Mouse (Mus musculus): Measurements from ENCODE around the gene Lztr1. TPM values are rescaled to one million over a fixed set of nuclear protein-coding genes. Genes with fewer than 3 reads are reported as not detected.
A peak's percentile ranks its signal among the peaks of the same experiment; 100 is the strongest.

Lztr1 gene
- polyA plus RNA-seq, 1 experiment: 57.0 TPM

DNA sequence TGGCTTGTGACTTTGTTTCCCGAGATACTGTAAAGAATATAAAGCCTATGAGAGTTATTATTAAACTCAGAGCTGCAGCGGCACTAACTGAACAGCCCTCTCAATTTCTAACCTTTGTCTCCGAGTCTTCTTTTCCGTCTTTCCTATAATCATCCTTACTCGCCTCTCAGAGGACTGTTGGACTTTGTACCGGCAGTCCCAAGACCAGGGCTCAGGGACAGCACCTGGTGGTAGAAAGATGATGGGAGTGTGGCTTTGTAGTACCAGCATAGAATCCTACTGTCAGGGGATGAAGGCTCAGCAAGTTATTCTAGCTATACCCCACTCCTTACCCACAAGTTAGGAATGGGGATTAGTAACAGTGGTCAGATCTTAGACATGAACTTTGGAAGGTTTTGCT is 17.7 kb downstream of the Lztr1 start:
- no peak overlapping the region for H3K27ac ChIP-seq (ENCODE audit: insufficient read depth, low read depth, low read length)
- no peak overlapping the region for H3K4me3 ChIP-seq (ENCODE audit: insufficient read depth, low read length)
- no peak for TF ChIP-seq CTCF (IDR thresholded peaks at IDR 0.05; ENCODE audit: low read depth, low read length)
- no peak for TF ChIP-seq POLR2A (IDR thresholded peaks at IDR 0.05; ENCODE audit: borderline replicate concordance, low read depth, low read length)

DNA sequence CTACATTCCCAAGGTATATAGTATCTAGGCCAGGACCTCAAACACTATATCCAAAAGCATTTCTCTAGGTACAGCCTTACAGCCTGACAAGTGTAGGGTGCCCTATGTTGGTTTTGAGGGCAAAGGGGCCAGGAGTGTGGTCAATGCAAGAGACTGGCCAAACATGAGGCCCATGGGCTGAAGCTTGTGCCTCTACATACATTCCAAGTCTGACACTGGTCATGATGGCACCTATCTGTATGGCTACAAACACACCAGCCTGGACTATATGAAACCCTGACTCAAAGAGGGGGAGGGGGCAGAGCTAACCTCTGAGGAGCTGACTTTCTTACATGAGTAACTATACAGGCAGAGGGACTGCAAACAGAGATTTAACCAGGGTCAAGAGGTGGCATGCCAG is 19.1 kb downstream of the Lztr1 start:
- TF ChIP-seq CTCF (IDR thresholded peaks at IDR 0.05; ENCODE audit: low read depth, low read length) (no peak), POLR2A (IDR thresholded peaks at IDR 0.05; ENCODE audit: borderline replicate concordance, low read depth, low read length) (no peak)
- Histone ChIP-seq H3K4me1 (ENCODE audit: control insufficient read depth, insufficient read depth, low read length) (peaks cover 5% of the 10 kb centered on the region; the same call in 1 of the 2 replicates), H3K27ac (ENCODE audit: insufficient read depth, low read depth, low read length) (no peak overlapping the region), H3K4me3 (ENCODE audit: insufficient read depth, low read length) (no peak overlapping the region)

More for the DNA sequence above, 17.7 kb downstream of the Lztr1 start:
- H3K4me1 ChIP-seq (ENCODE audit: control insufficient read depth, insufficient read depth, low read length): no peaks in the 10 kb centered on the region

DNA sequence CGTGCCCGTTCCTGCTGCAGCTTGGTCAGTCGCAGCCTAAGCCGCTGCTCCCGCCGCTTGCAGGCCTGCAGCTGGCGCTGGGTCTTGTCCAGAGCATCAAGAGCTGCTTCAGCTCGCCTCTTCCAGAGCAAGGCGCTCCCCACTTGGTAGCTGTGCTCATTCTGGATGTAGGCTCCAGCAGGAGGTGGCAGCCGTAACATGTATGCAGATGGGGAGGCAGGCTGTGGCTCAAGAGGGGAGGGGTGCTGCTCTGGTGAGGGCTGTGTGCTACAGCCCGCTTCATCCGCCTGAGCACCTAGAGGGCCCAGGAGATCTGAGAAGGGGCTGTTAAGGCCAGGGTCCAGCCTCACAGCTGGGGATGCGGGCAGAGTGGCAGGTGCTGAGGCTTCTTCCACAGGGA is 19.8 kb downstream of the Lztr1 start:
- Histone ChIP-seq H3K27ac (ENCODE audit: insufficient read depth, low read depth, low read length) (no peak overlapping the region), H3K4me3 (ENCODE audit: insufficient read depth, low read length) (no peak overlapping the region), H3K4me1 (ENCODE audit: control insufficient read depth, insufficient read depth, low read length) (peaks cover 5% of the 10 kb centered on the region; the same call in 1 of the 2 replicates)
- TF ChIP-seq POLR2A (IDR thresholded peaks at IDR 0.05; ENCODE audit: borderline replicate concordance, low read depth, low read length) (no peak), CTCF (IDR thresholded peaks at IDR 0.05; ENCODE audit: low read depth, low read length) (no peak)

DNA sequence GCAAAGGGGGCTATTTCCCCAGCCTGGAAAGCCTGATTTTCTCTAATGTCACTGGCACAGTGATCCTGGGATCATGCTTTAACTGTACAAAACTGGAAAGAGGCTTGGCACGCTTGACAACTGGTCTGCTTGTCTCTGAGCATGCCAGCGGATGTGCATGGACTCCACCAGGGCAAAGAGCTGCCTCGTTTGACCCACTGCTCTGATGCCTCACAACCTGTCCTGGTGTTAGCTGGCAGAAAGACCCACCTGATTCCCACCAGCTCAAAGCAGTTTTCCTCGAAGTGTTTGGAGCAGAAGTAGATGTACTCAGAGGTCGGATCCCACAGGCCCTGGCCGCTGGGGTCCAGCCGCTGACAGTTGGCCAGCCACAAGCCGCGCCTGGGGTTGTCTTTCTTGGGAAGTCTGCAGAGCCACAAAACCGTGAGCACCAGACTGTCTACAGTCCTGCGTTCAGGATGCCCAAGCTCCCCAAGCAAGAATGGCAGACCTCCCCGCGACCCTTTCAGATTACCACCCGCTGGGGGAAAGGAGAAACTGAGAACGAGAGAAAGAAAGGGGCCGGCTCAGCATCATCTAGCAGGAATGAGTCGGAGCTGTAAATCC is 21.6 kb downstream of the Lztr1 start:
- Histone ChIP-seq H3K4me3 (ENCODE audit: insufficient read depth, low read length) (peak overlapping the region; percentile 94), H3K27ac (ENCODE audit: insufficient read depth, low read depth, low read length) (peak overlapping the region; percentile 78), H3K4me1 (ENCODE audit: control insufficient read depth, insufficient read depth, low read length) (peaks cover 5% of the 10 kb centered on the region; the same call in 1 of the 2 replicates)
- TF ChIP-seq CTCF (IDR thresholded peaks at IDR 0.05; ENCODE audit: low read depth, low read length) (no peak), POLR2A (IDR thresholded peaks at IDR 0.05; ENCODE audit: borderline replicate concordance, low read depth, low read length) (no peak)

DNA sequence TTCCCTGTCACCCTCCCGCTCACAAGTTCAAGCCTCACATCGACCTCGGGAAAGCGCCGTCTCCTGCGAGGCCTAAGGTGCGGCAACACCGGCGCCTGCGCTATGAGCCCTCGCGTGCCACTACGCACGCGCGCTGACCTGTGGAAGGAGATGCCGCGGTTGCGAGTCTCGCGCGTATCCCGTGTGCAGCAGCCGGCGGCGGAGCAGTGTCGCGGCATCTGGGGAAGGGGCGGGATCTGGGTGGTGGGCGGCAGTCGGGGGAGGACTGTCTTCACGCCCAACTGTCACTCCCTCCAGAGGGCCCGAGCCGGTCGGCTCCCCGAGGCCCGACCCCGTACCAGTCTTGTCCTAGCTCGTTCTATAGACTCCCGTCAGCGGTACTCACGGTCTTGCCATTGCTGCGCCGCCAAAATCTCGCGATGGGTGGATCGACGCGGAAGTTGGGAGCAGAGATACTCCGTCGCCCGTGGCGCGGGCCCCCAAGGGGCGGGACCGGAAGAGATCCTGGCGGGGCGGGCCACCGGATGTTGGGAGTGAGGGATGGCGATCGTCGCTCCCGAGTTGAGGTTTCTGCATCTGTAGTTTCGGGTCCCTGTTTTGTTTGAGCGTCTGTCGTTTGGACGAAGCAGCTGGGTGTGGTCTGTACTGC is 22.3 kb downstream of the Lztr1 start, which contains the start of gene Thap7:
Thap7 (minus strand) TSS at position 497 of the 649 bp plus-strand sequence.
- Histone ChIP-seq H3K27ac (ENCODE audit: insufficient read depth, low read depth, low read length) (peak within 1 kb of the TSS; percentile 79), H3K4me3 (ENCODE audit: insufficient read depth, low read length) (peak within 1 kb of the TSS; percentile 94), H3K4me1 (ENCODE audit: control insufficient read depth, insufficient read depth, low read length) (peaks cover 5% of the 10 kb centered on the region; the same call in 1 of the 2 replicates)
- TF ChIP-seq POLR2A (IDR thresholded peaks at IDR 0.05; ENCODE audit: borderline replicate concordance, low read depth, low read length) (no peak), CTCF (IDR thresholded peaks at IDR 0.05; ENCODE audit: low read depth, low read length) (no peak)

DNA sequence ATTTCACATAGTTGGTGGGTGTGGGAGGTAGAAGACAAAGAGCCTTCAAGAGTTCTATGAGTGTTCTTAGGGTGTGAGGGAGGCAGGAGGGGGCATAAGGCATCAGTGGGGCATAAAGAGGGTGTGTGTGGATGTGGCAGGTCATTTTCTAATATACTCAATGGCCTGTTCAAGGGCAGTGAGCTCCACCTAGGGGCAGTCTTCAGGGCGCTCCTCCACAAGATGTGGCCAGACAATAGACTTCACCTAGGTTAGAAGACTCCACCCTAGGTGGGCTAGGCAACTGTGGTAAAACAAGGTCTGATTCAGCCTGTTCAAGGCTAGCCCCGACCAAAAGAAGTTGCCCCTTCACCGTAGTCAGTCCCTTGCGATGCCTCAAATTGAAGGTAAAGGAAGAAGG is 23.8 kb downstream of the Lztr1 start:
- no peak overlapping the region for H3K27ac ChIP-seq (ENCODE audit: insufficient read depth, low read depth, low read length)
- TF ChIP-seq POLR2A (IDR thresholded peaks at IDR 0.05; ENCODE audit: borderline replicate concordance, low read depth, low read length) (no peak), CTCF (IDR thresholded peaks at IDR 0.05; ENCODE audit: low read depth, low read length) (peak; percentile 41; the same call in 1 of the 2 replicates)
- peaks cover 5% of the 10 kb centered on the region; the same call in 1 of the 2 replicates for H3K4me1 ChIP-seq (ENCODE audit: control insufficient read depth, insufficient read depth, low read length)
- no peak overlapping the region for H3K4me3 ChIP-seq (ENCODE audit: insufficient read depth, low read length)

DNA sequence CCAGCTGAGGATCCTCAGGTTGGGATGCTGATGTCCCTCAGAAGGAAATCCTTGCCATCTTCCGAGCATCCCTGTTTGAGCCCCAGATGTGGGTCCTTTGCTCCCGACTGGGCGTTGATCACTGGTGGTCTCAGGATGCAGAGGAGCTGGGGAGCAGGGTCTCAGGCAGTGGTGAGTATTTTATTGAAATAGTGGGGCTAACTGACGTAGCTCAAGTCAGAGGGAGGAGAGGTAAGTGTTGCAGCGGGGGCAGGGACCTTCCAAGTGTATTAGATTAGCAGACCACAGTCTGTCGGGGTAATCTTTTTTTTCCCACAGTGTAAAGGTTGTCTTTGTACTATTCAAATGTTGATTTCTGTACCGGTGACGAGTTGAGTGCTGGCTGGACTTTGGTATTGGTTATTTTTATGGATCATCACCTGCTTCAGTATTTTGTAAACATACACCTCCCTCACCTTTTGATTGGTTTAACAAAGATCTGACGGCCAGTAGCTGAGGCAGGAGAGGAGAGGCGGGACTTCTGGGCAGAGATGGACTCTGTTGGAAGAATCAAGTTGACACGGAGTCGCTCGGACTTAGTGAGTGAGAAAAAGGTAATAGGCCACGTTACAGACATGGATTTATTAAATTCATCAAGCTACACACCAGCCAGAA is 24.3 kb downstream of the Lztr1 start:
- Histone ChIP-seq H3K4me3 (ENCODE audit: insufficient read depth, low read length) (no peak overlapping the region), H3K4me1 (ENCODE audit: control insufficient read depth, insufficient read depth, low read length) (peaks cover 5% of the 10 kb centered on the region; the same call in 1 of the 2 replicates), H3K27ac (ENCODE audit: insufficient read depth, low read depth, low read length) (no peak overlapping the region)
- no peak for TF ChIP-seq CTCF (IDR thresholded peaks at IDR 0.05; ENCODE audit: low read depth, low read length)
- no peak for TF ChIP-seq POLR2A (IDR thresholded peaks at IDR 0.05; ENCODE audit: borderline replicate concordance, low read depth, low read length)

DNA sequence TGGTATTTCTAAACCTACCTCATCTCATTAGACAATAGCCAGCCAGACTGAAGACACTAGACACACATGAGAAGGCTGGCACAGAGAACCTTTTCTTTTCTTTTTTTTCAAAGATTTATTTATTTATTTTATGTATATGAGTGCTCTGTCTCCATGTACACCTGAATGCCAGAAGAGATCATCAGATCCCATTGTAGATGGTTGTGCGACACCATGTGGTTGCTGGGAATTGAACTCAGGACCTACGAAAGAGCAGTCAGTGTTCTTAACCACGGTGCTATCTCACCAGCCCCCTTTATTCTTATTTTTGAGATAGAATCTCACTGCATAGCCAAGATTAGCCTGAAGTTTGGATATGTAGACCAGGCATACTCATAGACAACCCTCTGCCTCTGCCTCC is 28.1 kb downstream of the Lztr1 start:
- no peak overlapping the region for H3K4me3 ChIP-seq (ENCODE audit: insufficient read depth, low read length)
- H3K27ac ChIP-seq (ENCODE audit: insufficient read depth, low read depth, low read length): no peak overlapping the region
- H3K4me1 ChIP-seq (ENCODE audit: control insufficient read depth, insufficient read depth, low read length): peaks cover 4% of the 10 kb centered on the region; the same call in 1 of the 2 replicates
- TF ChIP-seq POLR2A (IDR thresholded peaks at IDR 0.05; ENCODE audit: borderline replicate concordance, low read depth, low read length): no peak
- no peak for TF ChIP-seq CTCF (IDR thresholded peaks at IDR 0.05; ENCODE audit: low read depth, low read length)

DNA sequence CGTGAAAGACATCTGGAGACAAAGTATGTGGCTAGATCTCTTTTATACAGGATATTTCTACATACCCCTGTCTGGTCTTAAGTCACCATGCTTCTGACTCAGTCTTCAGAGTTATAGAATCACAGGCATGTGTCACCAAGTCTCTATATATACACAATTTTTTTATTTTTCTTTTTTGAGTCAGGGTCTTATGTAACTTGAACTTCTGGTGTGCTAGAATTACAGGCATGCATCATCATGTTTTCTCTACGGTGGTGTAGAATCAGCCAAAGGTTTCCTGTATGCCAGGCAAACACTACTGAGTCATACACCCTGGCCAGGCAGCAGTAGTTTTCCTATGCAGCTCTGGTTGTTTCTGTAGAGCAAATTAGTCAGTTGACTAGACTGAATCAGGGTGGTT is 34.1 kb downstream of the Lztr1 start:
- Histone ChIP-seq H3K27ac (ENCODE audit: insufficient read depth, low read depth, low read length) (no peak overlapping the region), H3K4me3 (ENCODE audit: insufficient read depth, low read length) (no peak overlapping the region), H3K4me1 (ENCODE audit: control insufficient read depth, insufficient read depth, low read length) (peaks cover 6% of the 10 kb centered on the region)
- TF ChIP-seq POLR2A (IDR thresholded peaks at IDR 0.05; ENCODE audit: borderline replicate concordance, low read depth, low read length): no peak
- TF ChIP-seq CTCF (IDR thresholded peaks at IDR 0.05; ENCODE audit: low read depth, low read length): no peak

DNA sequence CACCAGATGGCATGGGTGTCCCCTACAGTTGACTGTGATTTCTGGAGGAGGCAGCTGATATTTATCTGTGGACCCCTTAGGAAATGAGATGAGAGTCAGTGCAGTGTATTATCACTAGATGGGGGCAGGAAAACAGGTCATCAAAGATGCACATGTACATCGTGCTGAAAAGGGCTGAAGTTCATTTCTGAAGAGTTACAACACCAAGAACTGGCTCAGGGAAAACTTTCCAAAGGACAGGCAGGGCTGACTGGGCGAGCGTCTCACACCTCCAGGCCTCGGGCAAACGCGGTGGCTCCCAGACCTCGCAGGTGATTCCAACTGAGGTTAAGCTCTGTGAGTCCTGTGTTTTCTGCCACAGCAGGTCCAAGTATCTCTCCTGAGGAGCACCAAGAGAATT is 44.3 kb downstream of the Lztr1 start:
- Histone ChIP-seq H3K27ac (ENCODE audit: insufficient read depth, low read depth, low read length) (no peak overlapping the region), H3K4me1 (ENCODE audit: control insufficient read depth, insufficient read depth, low read length) (peaks cover 13% of the 10 kb centered on the region), H3K4me3 (ENCODE audit: insufficient read depth, low read length) (no peak overlapping the region)
- TF ChIP-seq POLR2A (IDR thresholded peaks at IDR 0.05; ENCODE audit: borderline replicate concordance, low read depth, low read length) (no peak), CTCF (IDR thresholded peaks at IDR 0.05; ENCODE audit: low read depth, low read length) (no peak)
